Mouse (Mus musculus) 3T3-L1 (cell line): ENCODE data around the gene Accsl.
A peak's percentile ranks its signal among the peaks of the same experiment; 100 is the strongest.

Experiments used
- DNase-seq: peaks from one replicate; pipeline ENCODE4 v3.0.0-alpha.2; 2015; ENCODE audit warnings: low read depth, low spot score

The Accsl gene

DNA sequence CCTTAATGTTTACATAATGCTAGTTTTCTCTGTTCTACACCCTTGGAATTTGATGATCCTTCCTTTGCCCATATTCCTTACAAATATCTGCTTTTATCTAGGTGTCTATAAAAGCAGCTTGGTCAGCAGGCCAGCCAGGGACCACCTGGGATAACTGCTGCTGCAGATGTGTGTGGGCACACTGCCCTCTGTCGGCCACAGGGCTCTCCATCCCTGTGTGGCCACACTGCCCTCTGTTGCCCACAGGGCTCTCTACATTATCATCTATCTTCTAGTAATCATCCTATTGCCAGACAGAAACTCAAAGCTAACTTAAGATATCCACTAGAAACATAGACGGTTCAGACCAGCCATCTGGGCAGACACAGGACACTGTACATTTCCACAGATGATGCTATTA, 59.0 kb downstream of the Accsl start:
- DNase-seq: peak; percentile 75

DNA sequence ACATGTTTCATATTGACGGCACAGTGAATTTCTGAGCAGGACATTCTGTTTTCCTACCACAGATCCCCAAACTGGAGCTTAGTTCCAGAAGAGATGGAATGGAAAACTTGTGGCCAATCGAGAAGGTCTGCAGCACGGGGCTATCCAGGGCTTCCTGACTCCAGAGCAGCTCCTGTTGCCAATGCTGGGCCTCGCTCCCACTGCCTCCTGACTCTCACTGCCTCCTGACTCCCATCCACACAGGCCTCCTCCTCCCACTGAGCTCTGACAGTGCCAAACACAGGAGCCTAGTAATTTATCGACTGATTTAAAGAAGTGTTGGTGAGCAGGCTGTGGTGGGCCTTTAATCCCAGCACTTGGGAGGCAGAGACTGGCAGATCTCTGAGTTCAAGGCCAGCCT, 60.9 kb downstream of the Accsl start:
- DNase-seq: no peak

DNA sequence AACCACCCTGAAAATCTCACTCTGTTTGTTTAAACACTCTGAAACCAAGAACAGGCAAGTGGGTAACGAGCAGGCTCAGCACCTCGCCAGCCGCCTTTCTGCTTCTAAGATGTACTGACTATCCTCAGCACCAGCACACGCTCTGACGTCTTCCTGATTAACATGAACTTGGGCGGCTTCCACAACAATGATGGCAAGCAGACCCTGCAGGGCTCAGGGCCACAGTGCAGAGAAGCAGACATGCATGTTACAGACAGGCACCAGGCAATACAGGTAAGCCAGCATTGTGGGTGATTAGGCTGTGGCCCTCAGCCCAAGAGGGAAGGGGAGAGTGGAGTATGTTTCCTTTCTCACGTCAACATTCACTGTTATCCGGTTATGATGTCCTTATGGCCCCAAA, 61.5 kb downstream of the Accsl start:
- DNase-seq: no peak

DNA sequence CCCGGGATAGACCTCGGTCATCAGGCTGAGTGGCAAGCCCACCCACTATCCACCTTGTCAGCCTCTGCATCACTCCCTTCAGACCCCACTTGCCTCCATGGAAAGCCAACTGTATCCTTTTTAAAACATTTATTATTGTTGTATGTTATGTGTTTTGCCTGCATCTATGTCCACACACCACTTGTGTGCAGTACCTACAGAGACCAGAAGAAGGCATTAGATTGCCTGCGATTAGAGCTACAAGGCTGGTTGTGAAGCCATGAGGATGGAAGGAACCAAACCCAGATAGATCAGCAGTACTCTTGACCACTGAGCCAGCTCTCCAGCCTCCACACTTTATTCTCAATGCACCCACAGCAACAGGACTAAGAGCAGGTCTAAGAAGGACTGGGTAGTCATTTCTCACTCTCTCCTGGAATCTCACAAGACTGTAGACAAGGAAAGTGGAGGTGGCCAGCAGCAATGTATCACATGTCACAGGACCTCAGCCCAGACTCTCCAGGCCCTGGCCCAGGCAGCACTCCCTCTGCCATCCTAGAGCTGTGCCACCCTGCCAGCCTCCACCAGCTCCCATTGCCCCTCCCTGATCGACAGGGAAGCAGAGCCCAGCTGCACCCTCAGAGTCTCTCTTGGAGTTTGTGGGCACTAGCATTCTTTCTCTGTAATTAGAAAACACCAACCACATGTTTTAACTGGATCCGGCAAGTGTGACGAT, 62.3 kb downstream of the Accsl start:
- DNase-seq: peak; percentile 22

DNA sequence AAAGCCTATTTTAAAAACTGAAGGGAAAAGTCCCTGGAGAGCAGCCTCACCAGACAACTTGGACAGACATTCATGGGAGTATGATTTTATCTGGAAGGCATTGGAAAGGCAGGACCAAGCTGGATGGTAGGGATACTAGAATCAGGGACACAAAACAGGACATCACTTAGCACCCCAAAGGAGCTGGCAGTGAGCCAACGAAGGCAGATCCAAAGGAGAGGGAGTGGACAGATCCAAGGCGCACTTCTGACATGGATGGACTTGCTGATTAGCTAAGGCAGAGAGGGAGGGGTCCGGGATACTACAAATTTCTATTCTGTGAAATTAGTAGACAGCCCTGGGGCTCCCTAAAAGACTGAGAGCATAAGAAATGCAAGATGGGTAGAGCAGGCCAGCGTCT, 63.4 kb downstream of the Accsl start:
- no peak for DNase-seq
